Mouse (Mus musculus) heart, embryonic 14.5 days (tissue): ENCODE data around the gene Cnr2. TPM values are rescaled to one million over a fixed set of nuclear protein-coding genes. Genes with fewer than 3 reads are reported as not detected.
A peak's percentile ranks its signal among the peaks of the same experiment; 100 is the strongest.

Source experiments
- ATAC-seq: fragments of 200-750 bp; cut with Nextera tagmentation; 2 replicates; pipeline ENCODE4 v1.8.0; 2017; ENCODE audit warnings: low read depth, moderate TSS enrichment; ENCODE audit not compliant: insufficient number of reproducible peaks, insufficient read depth, low FRiP score
- H3K27ac ChIP-seq, 2 experiments: fragments of 200-500 bp in 1 of 2; fragments of 300-500 bp in 1 of 2; sonication (generic) in 1 of 2; replicated peaks in 1 of 2; 2 replicates each; pipeline ENCODE4 v1.5.1; 2012 to 2014; ENCODE audit warnings: low read depth in 2 of 2, low read length in 2 of 2, control low read depth in 1 of 2, mild to moderate bottlenecking in 1 of 2, mixed read lengths in 1 of 2; ENCODE audit not compliant: control insufficient read depth in 1 of 2, insufficient read depth in 1 of 2
- H3K27me3 ChIP-seq: fragments of 300-500 bp; sonication (generic); 2 replicates; pipeline ENCODE4 v1.6.1; 2014; ENCODE audit warnings: mild to moderate bottlenecking, low read length, control low read depth; ENCODE audit not compliant: control insufficient read depth, insufficient read depth
- H3K36me3 ChIP-seq: fragments of 300-500 bp; sonication (generic); 2 replicates; pipeline ENCODE4 v1.6.1; 2014; ENCODE audit warnings: mild to moderate bottlenecking, control low read depth, low read length, mixed read lengths; ENCODE audit not compliant: control insufficient read depth, insufficient read depth
- H3K4me1 ChIP-seq, 2 experiments: fragments of 200-500 bp in 1 of 2; fragments of 300-500 bp in 1 of 2; sonication (generic) in 1 of 2; 2 replicates each; pipeline ENCODE4 v1.6.1; 2012 to 2014; ENCODE audit warnings: low read length in 2 of 2, control low read depth in 1 of 2, mixed read lengths in 1 of 2; ENCODE audit not compliant: control insufficient read depth in 2 of 2, insufficient read depth in 2 of 2
- H3K4me2 ChIP-seq: fragments of 300-500 bp; sonication (generic); 2 replicates; pipeline ENCODE4 v1.6.1; 2014; ENCODE audit warnings: mild to moderate bottlenecking, low read length
- H3K4me3 ChIP-seq, 2 experiments: fragments of 200-500 bp in 1 of 2; fragments of 300-500 bp in 1 of 2; sonication (generic) in 1 of 2; 2 replicates each; pipeline ENCODE4 v1.5.1; 2012 to 2014; ENCODE audit warnings: low read length in 2 of 2, mild to moderate bottlenecking in 2 of 2, control low read depth in 1 of 2, low read depth in 1 of 2, moderate library complexity in 1 of 2; ENCODE audit not compliant: control insufficient read depth in 1 of 2, insufficient read depth in 1 of 2
- H3K9ac ChIP-seq: fragments of 300-500 bp; sonication (generic); 2 replicates; pipeline ENCODE4 v1.6.1; 2014; ENCODE audit warnings: mild to moderate bottlenecking, low read length
- H3K9me3 ChIP-seq: fragments of 300-500 bp; sonication (generic); 2 replicates; pipeline ENCODE4 v1.6.1; 2016; ENCODE audit warnings: low read length, control low read depth; ENCODE audit not compliant: control insufficient read depth
- WGBS: fragments of 180-500 bp; shearing (Covaris S2); extraction: QIAGEN DNeasy Blood & Tissue Kit; methylation state at CpG from one replicate; pipeline ENCODE4 v1.1.7; 2014; 5-methylcytosine and 5-hydroxymethylcytosine counted together
- polyA plus RNA-seq: library from polyadenylated mRNA; unstranded; fragments of >200 nt; fragmentation: Nextera tagmentation; extraction: Ambion mirVana; gene quantifications from 2 replicates; pipeline ENCODE4 v1.2.1, GENCODE M21; 2014

The Cnr2 gene
- polyA plus RNA-seq, 1 experiment from 2014 or later, result 0.36 TPM

- 71% methylated on average over 6 of the region's 6 CpGs for WGBS
- ATAC-seq, result no peak
- H3K4me2 ChIP-seq, result no peak overlapping the region
- H3K9me3 ChIP-seq, result no peaks in the 10 kb centered on the region
- H3K36me3 ChIP-seq, result no peaks in the 10 kb centered on the region
- no peak overlapping the region for H3K4me3 ChIP-seq
- H3K27me3 ChIP-seq, result no peaks in the 10 kb centered on the region
- H3K4me1 ChIP-seq, result peaks cover 9 to 10% of the 10 kb centered on the region in 2 experiments; a peak in 3 of 4 replicates
- H3K27ac ChIP-seq, result no peak overlapping the region
- H3K9ac ChIP-seq, result no peak overlapping the region
These were observed 963 bp downstream of the Cnr2 start for GRCm38 (mm10) chr4:135896157-135896556.

- H3K4me1 ChIP-seq, result peaks cover 9 to 10% of the 10 kb centered on the region in 2 experiments; a peak in 3 of 4 replicates
- peak overlapping the region in 1 of 2 experiments; percentile 50; a peak in 1 of 4 replicates for H3K27ac ChIP-seq
- WGBS, result 22% methylated on average over 9 of the region's 9 CpGs
- no peak overlapping the region for H3K4me3 ChIP-seq
- H3K4me2 ChIP-seq, result peak overlapping the region; percentile 40
- H3K27me3 ChIP-seq, result no peaks in the 10 kb centered on the region
- H3K36me3 ChIP-seq, result no peaks in the 10 kb centered on the region
- no peaks in the 10 kb centered on the region for H3K9me3 ChIP-seq
- peak overlapping the region; percentile 62 for H3K9ac ChIP-seq
- peak; percentile 65 for ATAC-seq
These were observed 3.3 kb downstream of the Cnr2 start for GRCm38 (mm10) chr4:135898380-135899049.

GRCm38 (mm10) chr4:135899050-135899448, 3.9 kb downstream of the Cnr2 start:
- Histone ChIP-seq H3K4me1 (peaks cover 9 to 10% of the 10 kb centered on the region in 2 experiments; a peak in 3 of 4 replicates), H3K27ac (no peak overlapping the region), H3K36me3 (no peaks in the 10 kb centered on the region), H3K9ac (no peak overlapping the region), H3K9me3 (no peaks in the 10 kb centered on the region), H3K27me3 (no peaks in the 10 kb centered on the region), H3K4me2 (no peak overlapping the region), H3K4me3 (no peak overlapping the region)
- 88% methylated on average over 7 of the region's 7 CpGs for WGBS
- no peak for ATAC-seq

- no peak overlapping the region for H3K4me3 ChIP-seq
- H3K4me2 ChIP-seq, result no peak overlapping the region
- H3K4me1 ChIP-seq, result peaks cover 9 to 10% of the 10 kb centered on the region in 2 experiments; a peak in 3 of 4 replicates
- ATAC-seq, result no peak
- no peaks in the 10 kb centered on the region for H3K36me3 ChIP-seq
- H3K9me3 ChIP-seq, result no peaks in the 10 kb centered on the region
- H3K27ac ChIP-seq, result no peak overlapping the region
- 77% methylated on average over 5 of the region's 5 CpGs for WGBS
- H3K27me3 ChIP-seq, result no peaks in the 10 kb centered on the region
- H3K9ac ChIP-seq, result no peak overlapping the region
These were observed 4.8 kb downstream of the Cnr2 start for GRCm38 (mm10) chr4:135900008-135900407.

- Histone ChIP-seq H3K27me3 (no peaks in the 10 kb centered on the region), H3K27ac (no peak overlapping the region), H3K4me2 (no peak overlapping the region), H3K4me3 (no peak overlapping the region), H3K4me1 (peaks cover 5 to 7% of the 10 kb centered on the region in 2 experiments; a peak in 3 of 4 replicates), H3K36me3 (no peaks in the 10 kb centered on the region), H3K9me3 (no peaks in the 10 kb centered on the region), H3K9ac (no peak overlapping the region)
- ATAC-seq, result no peak
- whole genome bisulfite sequencing, result 88% methylated on average over 4 of the region's 4 CpGs
These were observed 7.5 kb downstream of the Cnr2 start for GRCm38 (mm10) chr4:135902606-135903242.

GRCm38 (mm10) chr4:135904810-135905209, 9.6 kb downstream of the Cnr2 start:
- H3K36me3 ChIP-seq, result no peaks in the 10 kb centered on the region
- H3K27me3 ChIP-seq, result no peaks in the 10 kb centered on the region
- ATAC-seq, result no peak
- H3K9me3 ChIP-seq, result no peaks in the 10 kb centered on the region
- no peak overlapping the region for H3K4me3 ChIP-seq
- no peak overlapping the region for H3K27ac ChIP-seq
- no peak overlapping the region for H3K4me2 ChIP-seq
- 40% methylated on average over 1 of the region's 1 CpGs for WGBS
- H3K9ac ChIP-seq, result no peak overlapping the region
- H3K4me1 ChIP-seq, result peaks cover 5 to 7% of the 10 kb centered on the region in 2 experiments; a peak in 3 of 4 replicates

GRCm38 (mm10) chr4:135906633-135907032, 11.4 kb downstream of the Cnr2 start:
- Histone ChIP-seq H3K36me3 (no peaks in the 10 kb centered on the region), H3K9ac (no peak overlapping the region), H3K27ac (no peak overlapping the region), H3K27me3 (no peaks in the 10 kb centered on the region), H3K9me3 (no peaks in the 10 kb centered on the region), H3K4me3 (no peak overlapping the region), H3K4me1 (peaks cover 5 to 10% of the 10 kb centered on the region in 2 experiments; a peak in 3 of 4 replicates), H3K4me2 (no peak overlapping the region)
- 85% methylated on average over 3 of the region's 3 CpGs for WGBS
- ATAC-seq, result no peak
